In the genomic region with DNA sequence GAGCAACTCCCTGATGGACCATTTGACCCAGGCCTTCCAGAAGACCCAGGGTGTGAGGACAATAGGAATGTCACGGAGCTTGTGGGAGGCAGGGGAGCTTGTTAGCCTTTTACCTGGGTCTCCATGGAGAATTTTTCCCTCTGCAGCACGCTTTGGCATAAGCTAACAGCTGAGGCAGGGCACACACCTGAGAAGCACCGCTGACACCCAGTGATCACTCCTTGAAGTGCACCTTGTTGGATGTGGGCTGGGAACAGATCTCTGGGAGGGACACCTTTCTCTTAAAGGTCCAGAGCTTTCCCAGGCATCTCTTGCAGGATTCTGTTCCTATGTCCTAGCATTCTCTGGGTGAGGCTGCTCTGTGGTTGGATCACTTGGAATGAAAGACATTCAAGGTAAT, we compare ENCODE assay signal across 14 mouse cellular contexts. TPM values are rescaled to one million over a fixed set of nuclear protein-coding genes. Genes with fewer than 3 reads are reported as not detected.
A peak's percentile ranks its signal among the peaks of the same experiment; 100 is the strongest.
DNase-seq lines count a peak whose midpoint lies in the region; ATAC-seq and TF ChIP-seq lines count a peak whose summit lies in the region.
"Had no signal": no experiment of that assay in that cellular context is flagged by ENCODE, and none has a peak within 500 bp of the region (broad histone marks: within the 10 kb centered on the region; RNA-seq: fewer than 3 reads in every experiment).

No protein-coding gene starts in this region.

- no peaks in the 10 kb centered on the region for H3K27me3 ChIP-seq in intestine, postnatal 0 days (replicated peaks; ENCODE audit: control insufficient read depth, insufficient read depth, low read length)
- no peaks in the 10 kb centered on the region for H3K27me3 ChIP-seq in hindbrain, embryonic 13.5 days
- H3K27me3 ChIP-seq: hindbrain, embryonic 12.5 days; limb, embryonic 13.5 days had no signal

- no peak overlapping the region for H3K9ac ChIP-seq in intestine, postnatal 0 days (ENCODE audit: low read depth, low read length)
- H3K9ac ChIP-seq in hindbrain, embryonic 13.5 days, result no peak overlapping the region
- H3K9ac ChIP-seq: hindbrain, embryonic 12.5 days; limb, embryonic 13.5 days had no signal

- peak; percentile 51 for ATAC-seq in intestine, postnatal 0 days
- ATAC-seq in megakaryocyte progenitor cell, adult 5-6 weeks (replicated peaks; ENCODE audit: poor library complexity), result peak; percentile 88
- ATAC-seq in hindbrain, embryonic 13.5 days (ENCODE audit: low FRiP score), result no peak
- ATAC-seq: midbrain, embryonic 16.5 days had no signal

- H3K36me3 ChIP-seq in intestine, postnatal 0 days (ENCODE audit: control insufficient read depth, insufficient read depth), result no peaks in the 10 kb centered on the region
- no peaks in the 10 kb centered on the region for H3K36me3 ChIP-seq in hindbrain, embryonic 13.5 days
- H3K36me3 ChIP-seq: forebrain, embryonic 10.5 days; hindbrain, embryonic 12.5 days; limb, embryonic 13.5 days had no signal

- 36% methylated on average over 3 of the region's 3 CpGs for WGBS in lung, adult 2 months
- 20% methylated on average over 3 of the region's 3 CpGs for WGBS in intestine, postnatal 0 days
- 48% methylated on average over 3 of the region's 3 CpGs for WGBS in hindbrain, embryonic 13.5 days

- no peak overlapping the region for H3K27ac ChIP-seq in intestine, postnatal 0 days (ENCODE audit: low read depth, low read length)
- no peak overlapping the region for H3K27ac ChIP-seq in hindbrain, embryonic 13.5 days
- H3K27ac ChIP-seq: forebrain, embryonic 10.5 days; hindbrain, embryonic 12.5 days; limb, embryonic 13.5 days had no signal

- peak; percentile 45 for DNase-seq in adrenal gland, adult 2 months
- DNase-seq in adrenal gland, postnatal 4 days (ENCODE audit: low spot score in 2 of 2), result no peak
- peak; percentile 29 for DNase-seq in lung, adult 2 months
- no peak for DNase-seq in lung, postnatal 25 days (ENCODE audit: low spot score)
- no peak for DNase-seq in c-Kit-positive CD71-positive TER-119-positive erythroid progenitor cells, embryonic 14.5 days (ENCODE audit: low spot score)

- TF ChIP-seq POLR2A in lung, adult 2 months (IDR thresholded peaks at IDR 0.05; ENCODE audit: borderline replicate concordance, extremely low read depth, low read depth, low read length), result no peak

- H3K9me3 ChIP-seq in intestine, postnatal 0 days (ENCODE audit: control insufficient read depth), result no peaks in the 10 kb centered on the region
- no peaks in the 10 kb centered on the region for H3K9me3 ChIP-seq in hindbrain, embryonic 13.5 days
- H3K9me3 ChIP-seq: forebrain, embryonic 10.5 days; hindbrain, embryonic 12.5 days; limb, embryonic 13.5 days had no signal

- no peak overlapping the region for H3K4me3 ChIP-seq in lung, adult 2 months (replicated peaks; ENCODE audit: extremely low read depth, low read depth, low read length)
- H3K4me3 ChIP-seq in intestine, postnatal 0 days (ENCODE audit: low read depth, low read length), result no peak overlapping the region
- no peak overlapping the region for H3K4me3 ChIP-seq in hindbrain, embryonic 13.5 days
- H3K4me3 ChIP-seq: forebrain, embryonic 10.5 days; hindbrain, embryonic 12.5 days; limb, embryonic 13.5 days had no signal

- peaks cover 6% of the 10 kb centered on the region for H3K4me1 ChIP-seq in lung, adult 2 months (ENCODE audit: control insufficient read depth, insufficient read depth, low read length)
- H3K4me1 ChIP-seq in intestine, postnatal 0 days (replicated peaks; ENCODE audit: control insufficient read depth, insufficient read depth, low read length), result peaks cover 11% of the 10 kb centered on the region; the same call in 1 of the 2 replicates
- H3K4me1 ChIP-seq in hindbrain, embryonic 13.5 days (replicated peaks), result no peaks in the 10 kb centered on the region
- H3K4me1 ChIP-seq: hindbrain, embryonic 12.5 days had no signal

- TF ChIP-seq CTCF in lung, adult 2 months (IDR thresholded peaks at IDR 0.05; ENCODE audit: insufficient read depth, low read length), result peak; percentile 63
- peak; percentile 87 for TF ChIP-seq CTCF in intestine, postnatal 0 days (IDR thresholded peaks at IDR 0.05; ENCODE audit: low read depth)

- H3K4me2 ChIP-seq in intestine, postnatal 0 days (replicated peaks; ENCODE audit: low read depth), result no peak overlapping the region
- no peak overlapping the region for H3K4me2 ChIP-seq in hindbrain, embryonic 13.5 days
- H3K4me2 ChIP-seq: hindbrain, embryonic 12.5 days; limb, embryonic 13.5 days had no signal

RNA-seq across cellular contexts. Expression of gene Tmem98, which starts 10.0 kb away (rescaled TPM):
- total RNA-seq in adrenal gland, adult 2 months (2021), result 10 to 100 TPM; 39.6 to 73.2 TPM
- 76.9 and 108 TPM in 2 replicates for polyA plus RNA-seq in adrenal gland, adult 2 months (2012; rRNA removed)
- 10 to 100 TPM; 52.7 to 53.2 TPM for total RNA-seq in adrenal gland, postnatal 4 days (2021)
- polyA plus RNA-seq in lung, adult 2 months (2012; rRNA removed), result 62.4 and 74.1 TPM in 2 replicates
- polyA plus RNA-seq in intestine, postnatal 0 days (2015; fragmentation: Nextera tagmentation; extraction: Ambion mirVana), result 148 and 156 TPM in 2 replicates
- total RNA-seq in megakaryocyte progenitor cell, adult 5-6 weeks (2015), result 2.6 and 2.8 TPM in 2 replicates
- total RNA-seq in megakaryocyte progenitor cell, adult 5-6 weeks (2017), result 1.0 and 4.2 TPM in 2 replicates
- polyA plus RNA-seq in hindbrain, embryonic 13.5 days (2015; fragmentation: Nextera tagmentation; extraction: Ambion mirVana), result 32.7 and 33.5 TPM in 2 replicates

RNA-seq across cellular contexts. Expression of gene Myo1d, which starts 20.2 kb away (rescaled TPM):
- total RNA-seq in adrenal gland, adult 2 months (2021), result 10 to 100 TPM; 63.8 to 87.9 TPM
- polyA plus RNA-seq in adrenal gland, adult 2 months (2012; rRNA removed), result 47.2 and 70.7 TPM in 2 replicates
- total RNA-seq in adrenal gland, postnatal 4 days (2021), result 10 to 100 TPM; 34.4 to 41.9 TPM
- 69.4 and 80.4 TPM in 2 replicates for polyA plus RNA-seq in lung, adult 2 months (2012; rRNA removed)
- 57.2 and 64.1 TPM in 2 replicates for polyA plus RNA-seq in intestine, postnatal 0 days (2015; fragmentation: Nextera tagmentation; extraction: Ambion mirVana)
- 4.6 and 7.2 TPM in 2 replicates for total RNA-seq in megakaryocyte progenitor cell, adult 5-6 weeks (2015)
- total RNA-seq in megakaryocyte progenitor cell, adult 5-6 weeks (2017), result 2.0 and 2.9 TPM in 2 replicates
- polyA plus RNA-seq in hindbrain, embryonic 13.5 days (2015; fragmentation: Nextera tagmentation; extraction: Ambion mirVana), result 2.2 and 2.4 TPM in 2 replicates

RNA-seq across cellular contexts. Expression of gene Spaca3, which starts 58.2 kb away (rescaled TPM):
- not detected for total RNA-seq in adrenal gland, adult 2 months (2021)
- not detected in 2 replicates for polyA plus RNA-seq in adrenal gland, adult 2 months (2012; rRNA removed)
- not detected for total RNA-seq in adrenal gland, postnatal 4 days (2021)
- 0.29 TPM in 1 of 2 replicates, not detected in the other for polyA plus RNA-seq in lung, adult 2 months (2012; rRNA removed)
- polyA plus RNA-seq in intestine, postnatal 0 days (2015; fragmentation: Nextera tagmentation; extraction: Ambion mirVana), result not detected in 2 replicates
- not detected in 2 replicates for total RNA-seq in megakaryocyte progenitor cell, adult 5-6 weeks (2015)
- not detected in 2 replicates for total RNA-seq in megakaryocyte progenitor cell, adult 5-6 weeks (2017)
- polyA plus RNA-seq in hindbrain, embryonic 13.5 days (2015; fragmentation: Nextera tagmentation; extraction: Ambion mirVana), result not detected in 2 replicates
- total RNA-seq: granulocyte monocyte progenitor cell, adult 5-6 weeks had no signal
- polyA plus RNA-seq: forebrain, embryonic 10.5 days; hindbrain, embryonic 12.5 days; limb, embryonic 13.5 days; midbrain, embryonic 16.5 days; stomach, embryonic 14.5 days had no signal

Comparison
In these comparisons a context has a peak if more than half of its experiments do, and no peak if none do; other contexts are left out.
1. DNase-seq: peak in adrenal gland, adult 2 months (single experiment) and lung, adult 2 months (single experiment); none in adrenal gland, postnatal 4 days (0 of 2), lung, postnatal 25 days (single experiment) and c-Kit-positive CD71-positive TER-119-positive erythroid progenitor cells, embryonic 14.5 days (single experiment).
2. RNA of gene Myo1d, which starts 20.2 kb away (polyA plus RNA-seq): 69.4 to 80.4 TPM in lung, adult 2 months, 47.2 to 70.7 TPM in adrenal gland, adult 2 months and 57.2 to 64.1 TPM in intestine, postnatal 0 days; 2.2 to 2.4 TPM in hindbrain, embryonic 13.5 days; every median in the first group is over 10 times any median in the second.